Mouse (Mus musculus) c-Kit-negative CD71-positive TER-119-positive erythroid progenitor cells, embryonic 14.5 days (primary cell): ENCODE measurements at regions not wholly inside any gene's neighbourhood (a gene's known extent, or its start where the extent isn't known, plus 50 kb on each side); places are given as distances from the start of the nearest gene placed in this dataset.
A peak's percentile ranks its signal among the peaks of the same experiment; 100 is the strongest.

Source experiments
- DNase-seq: peaks from one replicate; pipeline ENCODE4 v3.0.0-alpha.2; 2013; ENCODE audit warnings: low read depth, low spot score

- DNase-seq, result no peak
Observed at GRCm38 (mm10) chr5:77487837-77488827, 80.3 kb upstream of the Igfbp7 start.

- DNase-seq, result no peak
Observed at GRCm38 (mm10) chr5:77483053-77483717, 75.3 kb upstream of the Igfbp7 start.

GRCm38 (mm10) chr5:77481811-77482210 is 74.0 kb upstream of the Igfbp7 start:
- no peak for DNase-seq

GRCm38 (mm10) chr5:77477794-77478193 is 70.0 kb upstream of the Igfbp7 start:
- no peak for DNase-seq

GRCm38 (mm10) chr5:77473896-77474486 is 66.2 kb upstream of the Igfbp7 start:
- DNase-seq, result no peak

GRCm38 (mm10) chr5:77469236-77469766 is 61.5 kb upstream of the Igfbp7 start:
- no peak for DNase-seq

- peak; percentile 25 for DNase-seq
Observed at GRCm38 (mm10) chr5:77468467-77468866, 60.6 kb upstream of the Igfbp7 start.

GRCm38 (mm10) chr5:77464851-77465548 is 57.2 kb upstream of the Igfbp7 start:
- DNase-seq, result no peak

GRCm38 (mm10) chr5:77459896-77460717 is 52.3 kb upstream of the Igfbp7 start:
- DNase-seq, result peak; percentile 47
